8 mouse cellular contexts compared by ENCODE assay signal in genomic region chr1:131528081-131528507, GRCm38 (mm10). TPM values are rescaled to one million over a fixed set of nuclear protein-coding genes. Genes with fewer than 3 reads are reported as not detected.
A peak's percentile ranks its signal among the peaks of the same experiment; 100 is the strongest.
DNase-seq lines count a peak whose midpoint lies in the region; ATAC-seq and TF ChIP-seq lines count a peak whose summit lies in the region.

No protein-coding gene starts in this region.

- 0 out of 2 replicates have a peak, but pooled peaks have one; percentile 31 for TF ChIP-seq POLR2A in bone marrow macrophage, adult 2 months (IDR thresholded peaks at IDR 0.05; ENCODE audit: borderline replicate concordance, low read depth, low read length)
- no peak for TF ChIP-seq POLR2A in olfactory bulb, adult 2 months (IDR thresholded peaks at IDR 0.05; ENCODE audit: insufficient read depth, low read depth, low read length)

- TF ChIP-seq CTCF in bone marrow macrophage, adult 2 months (IDR thresholded peaks at IDR 0.05; ENCODE audit: low read depth, low read length), result no peak
- TF ChIP-seq CTCF in kidney, postnatal 0 days (IDR thresholded peaks at IDR 0.05; ENCODE audit: low read depth), result no peak
- TF ChIP-seq CTCF in lung, embryonic 14.5 days (IDR thresholded peaks at IDR 0.05; ENCODE audit: low read depth), result no peak
- TF ChIP-seq CTCF in olfactory bulb, adult 2 months (IDR thresholded peaks at IDR 0.05; ENCODE audit: insufficient read depth, low read depth, low read length), result no peak

- H3K9me3 ChIP-seq in ES-E14 (ENCODE audit: control insufficient read depth, insufficient read depth, low read depth, low read length), result no peaks in the 10 kb centered on the region
- no peaks in the 10 kb centered on the region for H3K9me3 ChIP-seq in heart, embryonic 13.5 days
- H3K9me3 ChIP-seq in kidney, postnatal 0 days (replicated peaks; ENCODE audit: low read length), result no peaks in the 10 kb centered on the region
- H3K9me3 ChIP-seq in lung, embryonic 14.5 days (ENCODE audit: low read depth, low read length), result no peaks in the 10 kb centered on the region

- peak overlapping the region; percentile 95 for H3K9ac ChIP-seq in ES-E14 (ENCODE audit: insufficient read depth, low read depth, low read length, poor library complexity, severe bottlenecking)
- peak overlapping the region; percentile 88 for H3K9ac ChIP-seq in heart, embryonic 13.5 days
- peak overlapping the region; percentile 63 for H3K9ac ChIP-seq in kidney, postnatal 0 days (ENCODE audit: low read depth, low read length)
- H3K9ac ChIP-seq in lung, embryonic 14.5 days, result peak overlapping the region; percentile 63

- DNase-seq in ES-E14 (ENCODE audit: low read depth, low spot score), result peak; percentile 69
- peak; percentile 84 for DNase-seq in kidney, postnatal 0 days (ENCODE audit: low spot score)
- peak; percentile 88 for DNase-seq in lung, embryonic 14.5 days

- H3K4me1 ChIP-seq in ES-E14 (ENCODE audit: control insufficient read depth in 2 of 2, insufficient read depth in 2 of 2, low read length in 2 of 2, poor library complexity in 1 of 2), result peaks cover 7 to 17% of the 10 kb centered on the region in 2 experiments; a peak in 3 of 4 replicates
- peaks cover 23% of the 10 kb centered on the region for H3K4me1 ChIP-seq in bone marrow macrophage, adult 2 months (ENCODE audit: control insufficient read depth, insufficient read depth, low read length)
- H3K4me1 ChIP-seq in heart, embryonic 13.5 days, result peaks cover 41% of the 10 kb centered on the region
- H3K4me1 ChIP-seq in kidney, postnatal 0 days (replicated peaks; ENCODE audit: insufficient read depth, low read length), result peaks cover 21% of the 10 kb centered on the region
- H3K4me1 ChIP-seq in lung, embryonic 14.5 days (ENCODE audit: insufficient read depth), result peaks cover 22% of the 10 kb centered on the region
- no peaks in the 10 kb centered on the region for H3K4me1 ChIP-seq in olfactory bulb, adult 2 months (ENCODE audit: control insufficient read depth, insufficient read depth, low read length)

- peak overlapping the region; percentile 91 for H3K27ac ChIP-seq in ES-E14 (ENCODE audit: insufficient read depth, low read depth, low read length, poor library complexity, severe bottlenecking)
- peak overlapping the region; percentile 91 for H3K27ac ChIP-seq in bone marrow macrophage, adult 2 months (ENCODE audit: insufficient read depth, low read depth, low read length)
- peak overlapping the region; percentile 94 for H3K27ac ChIP-seq in heart, embryonic 13.5 days (replicated peaks)
- H3K27ac ChIP-seq in kidney, postnatal 0 days, result peak overlapping the region; percentile 82
- peak overlapping the region; percentile 89 for H3K27ac ChIP-seq in lung, embryonic 14.5 days (ENCODE audit: low read depth)
- H3K27ac ChIP-seq in olfactory bulb, adult 2 months (ENCODE audit: insufficient read depth, low read depth, low read length), result no peak overlapping the region

- under 1% methylated on average over 34 of the region's 34 CpGs for WGBS in heart, embryonic 13.5 days
- under 1% methylated on average over 34 of the region's 34 CpGs for WGBS in kidney, postnatal 0 days
- WGBS in lung, embryonic 14.5 days, result under 1% methylated on average over 34 of the region's 34 CpGs
- under 1% methylated on average over 34 of the region's 34 CpGs for WGBS in olfactory bulb, adult 2 months

- ATAC-seq in erythroblast, adult 5-6 weeks (replicated peaks; ENCODE audit: low FRiP score, poor library complexity, severe bottlenecking), result peak; percentile 36
- no peak for ATAC-seq in heart, embryonic 13.5 days (ENCODE audit: extremely low read depth, insufficient number of reproducible peaks, low FRiP score, low TSS enrichment)
- no peak for ATAC-seq in kidney, postnatal 0 days (replicated peaks; ENCODE audit: low FRiP score, low read depth)
- peak; percentile 7 for ATAC-seq in lung, embryonic 14.5 days (ENCODE audit: insufficient read depth)
- ATAC-seq in activated CD4-positive, CD25-positive, alpha-beta regulatory T cell, adult 4 months, result no peak

- H3K27me3 ChIP-seq in heart, embryonic 13.5 days (replicated peaks), result no peaks in the 10 kb centered on the region
- no peaks in the 10 kb centered on the region for H3K27me3 ChIP-seq in kidney, postnatal 0 days (ENCODE audit: insufficient read depth, low read length)
- no peaks in the 10 kb centered on the region for H3K27me3 ChIP-seq in lung, embryonic 14.5 days (ENCODE audit: insufficient read depth, low read length)

- in situ Hi-C loops in ES-E14 (cut with MboI; ENCODE audit: low sequenced_read_pairs in 2 of 2, unreplicated experiment in 2 of 2), result no loop called here

- peak overlapping the region; percentile 93 to 97 for H3K4me3 ChIP-seq in ES-E14 (ENCODE audit: insufficient read depth in 1 of 2, low read depth in 1 of 2, low read length in 2 of 2, poor library complexity in 1 of 2, severe bottlenecking in 1 of 2)
- peak overlapping the region; percentile 84 for H3K4me3 ChIP-seq in bone marrow macrophage, adult 2 months (ENCODE audit: insufficient read depth, low read length)
- peak overlapping the region; percentile 93 for H3K4me3 ChIP-seq in heart, embryonic 13.5 days
- peak overlapping the region; percentile 81 for H3K4me3 ChIP-seq in kidney, postnatal 0 days (replicated peaks; ENCODE audit: low read depth, low read length)
- peak overlapping the region; percentile 68 for H3K4me3 ChIP-seq in lung, embryonic 14.5 days (ENCODE audit: low read depth, low read length)
- H3K4me3 ChIP-seq in olfactory bulb, adult 2 months (ENCODE audit: insufficient read depth, low read depth, low read length), result peak overlapping the region; percentile 66

- no peaks in the 10 kb centered on the region for H3K36me3 ChIP-seq in ES-E14 (ENCODE audit: control insufficient read depth, insufficient read depth, low read length, poor library complexity, severe bottlenecking)
- H3K36me3 ChIP-seq in heart, embryonic 13.5 days, result no peaks in the 10 kb centered on the region
- H3K36me3 ChIP-seq in kidney, postnatal 0 days (ENCODE audit: insufficient read depth, low read length), result no peaks in the 10 kb centered on the region
- H3K36me3 ChIP-seq in lung, embryonic 14.5 days (ENCODE audit: insufficient read depth), result no peaks in the 10 kb centered on the region

- peak overlapping the region; percentile 96 for H3K4me2 ChIP-seq in heart, embryonic 13.5 days
- H3K4me2 ChIP-seq in kidney, postnatal 0 days (ENCODE audit: low read length), result peak overlapping the region; percentile 97
- peak overlapping the region; percentile 68 for H3K4me2 ChIP-seq in lung, embryonic 14.5 days

TF ChIP-seq in ES-E14, 5 proteins besides CTCF, POLR2A, EP300 and RAD21:
- 0 out of 2 replicates have a peak, but pooled peaks have one; percentile 2 for TF ChIP-seq ZNF384 (IDR thresholded peaks at IDR 0.05; ENCODE audit: low read depth, low read length)
- no peak for TF ChIP-seq HCFC1 (IDR thresholded peaks at IDR 0.05; ENCODE audit: borderline replicate concordance, insufficient read depth, low read length)
- no peak for TF ChIP-seq CHD2 (IDR thresholded peaks at IDR 0.05; ENCODE audit: low read depth, low read length)
- TF ChIP-seq MAFK (IDR thresholded peaks at IDR 0.05; ENCODE audit: insufficient read depth, low read depth, low read length), result no peak
- TF ChIP-seq ZC3H11A (IDR thresholded peaks at IDR 0.05; ENCODE audit: borderline replicate concordance, low read depth, low read length), result 0 out of 2 replicates have a peak, but pooled peaks have one; percentile 1

RNA-seq across cellular contexts. Expression of gene Fam72a, which starts 0.4 kb away (rescaled TPM):
- 3.5 and 5.8 TPM in 2 replicates for total RNA-seq in ES-E14 (2012; rRNA removed)
- polyA plus RNA-seq in bone marrow macrophage, adult 2 months (2012; ENCODE audit: insufficient read depth, insufficient read length, missing spikeins), result 3.0 and 4.2 TPM in 2 replicates
- total RNA-seq in erythroblast, adult 5-6 weeks (2015; ENCODE audit: low replicate concordance), result 3.1 TPM in 1 of 2 replicates, not detected in the other
- total RNA-seq in erythroblast, adult 5-6 weeks (2017; ENCODE audit: low replicate concordance), result 0.43 TPM in 1 of 2 replicates, not detected in the other
- polyA plus RNA-seq in heart, embryonic 13.5 days (2015; fragmentation: Nextera tagmentation; extraction: Ambion mirVana), result 2.4 and 3.1 TPM in 2 replicates
- 1.7 and 1.8 TPM in 2 replicates for polyA plus RNA-seq in kidney, postnatal 0 days (2015; fragmentation: Nextera tagmentation; extraction: Ambion mirVana)
- 2.7 and 3.4 TPM in 2 replicates for polyA plus RNA-seq in lung, embryonic 14.5 days (2014; fragmentation: Nextera tagmentation; extraction: Ambion mirVana)
- not detected in 2 replicates for polyA plus RNA-seq in olfactory bulb, adult 2 months (2012; ENCODE audit: insufficient read depth, insufficient read length, low replicate concordance, missing spikeins)
- polyA plus RNA-seq in activated CD4-positive, CD25-positive, alpha-beta regulatory T cell, adult 4 months (2017; shearing (Covaris generic)), result under 1 TPM; 0.60 to 0.85 TPM

RNA-seq across cellular contexts. Expression of gene Srgap2, which starts 0.9 kb away (rescaled TPM):
- total RNA-seq in ES-E14 (2012; rRNA removed), result 26.4 and 38.6 TPM in 2 replicates
- 173 and 188 TPM in 2 replicates for polyA plus RNA-seq in bone marrow macrophage, adult 2 months (2012; ENCODE audit: insufficient read depth, insufficient read length, missing spikeins)
- 16.7 and 20.7 TPM in 2 replicates for total RNA-seq in erythroblast, adult 5-6 weeks (2015; ENCODE audit: low replicate concordance)
- 9.9 and 16.5 TPM in 2 replicates for total RNA-seq in erythroblast, adult 5-6 weeks (2017; ENCODE audit: low replicate concordance)
- polyA plus RNA-seq in heart, embryonic 13.5 days (2015; fragmentation: Nextera tagmentation; extraction: Ambion mirVana), result 13.2 and 15.8 TPM in 2 replicates
- polyA plus RNA-seq in kidney, postnatal 0 days (2015; fragmentation: Nextera tagmentation; extraction: Ambion mirVana), result 6.9 and 8.3 TPM in 2 replicates
- 21.2 TPM in 2 replicates for polyA plus RNA-seq in lung, embryonic 14.5 days (2014; fragmentation: Nextera tagmentation; extraction: Ambion mirVana)
- not detected in 2 replicates for polyA plus RNA-seq in olfactory bulb, adult 2 months (2012; ENCODE audit: insufficient read depth, insufficient read length, low replicate concordance, missing spikeins)
- polyA plus RNA-seq in activated CD4-positive, CD25-positive, alpha-beta regulatory T cell, adult 4 months (2017; shearing (Covaris generic)), result 10 to 100 TPM; 24.8 to 35.9 TPM

Comparison
In these comparisons a context has a peak if more than half of its experiments do, and no peak if none do; other contexts are left out.
1. ATAC-seq: peak in erythroblast, adult 5-6 weeks (single experiment) and lung, embryonic 14.5 days (single experiment); none in heart, embryonic 13.5 days (single experiment), kidney, postnatal 0 days (single experiment) and activated CD4-positive, CD25-positive, alpha-beta regulatory T cell, adult 4 months (single experiment).
2. Peak in every context shown above with its lines, with median percentiles within 50 percentile points of each other: DNase-seq, H3K4me3 ChIP-seq, H3K9ac ChIP-seq and H3K4me2 ChIP-seq.